Mouse (Mus musculus) cerebral cortex, adult 2 months (tissue): ENCODE results near the gene Homer1.

ENCODE experiments used
- WGBS: fragments of 180-500 bp; shearing (Covaris S2); methylation state at CpG from one replicate; pipeline ENCODE4 v1.1.7; 2018; 5-methylcytosine and 5-hydroxymethylcytosine counted together

The Homer1 gene

GRCm38 (mm10) chr13:93299316-93299715 lies at the start of gene Homer1:
TSS of gene Homer1 (plus strand) at chr13:93299635.
- 39% methylated on average over 5 of the region's 5 CpGs for WGBS

GRCm38 (mm10) chr13:93251732-93252131 lies 47.7 kb upstream of the Homer1 start:
- WGBS, result 89% methylated on average over 6 of the region's 6 CpGs

GRCm38 (mm10) chr13:93252175-93252574 lies 47.3 kb upstream of the Homer1 start:
- 73% methylated on average over 10 of the region's 10 CpGs for WGBS

GRCm38 (mm10) chr13:93252941-93253340 lies 46.5 kb upstream of the Homer1 start:
- 81% methylated on average over 5 of the region's 5 CpGs for WGBS

- 74% methylated on average over 2 of the region's 2 CpGs for WGBS
Observed at GRCm38 (mm10) chr13:93267151-93267550, 32.3 kb upstream of the Homer1 start.

GRCm38 (mm10) chr13:93300581-93300980 lies 1.1 kb downstream of the Homer1 start:
- 51% methylated on average over 5 of the region's 5 CpGs for WGBS

GRCm38 (mm10) chr13:93301060-93301459 lies 1.6 kb downstream of the Homer1 start:
- 55% methylated on average over 2 of the region's 2 CpGs for WGBS

- WGBS, result 6% methylated on average over 19 of the region's 19 CpGs
Observed at GRCm38 (mm10) chr13:93302846-93303562, 3.6 kb downstream of the Homer1 start.

- under 1% methylated on average over 77 of the region's 90 CpGs for WGBS
Observed at GRCm38 (mm10) chr13:93303563-93304250, 4.3 kb downstream of the Homer1 start.

GRCm38 (mm10) chr13:93304251-93305001 lies 5.0 kb downstream of the Homer1 start:
- 1% methylated on average over 63 of the region's 64 CpGs for WGBS

- 5% methylated on average over 7 of the region's 7 CpGs for WGBS
Observed at GRCm38 (mm10) chr13:93305149-93305548, 5.7 kb downstream of the Homer1 start.

GRCm38 (mm10) chr13:93305636-93306035 lies 6.2 kb downstream of the Homer1 start:
- 8% methylated on average over 7 of the region's 7 CpGs for WGBS

GRCm38 (mm10) chr13:93306545-93306944 lies 7.1 kb downstream of the Homer1 start:
- WGBS, result 32% methylated on average over 3 of the region's 3 CpGs

GRCm38 (mm10) chr13:93307700-93308099 lies 8.3 kb downstream of the Homer1 start:
- 35% methylated on average over 7 of the region's 7 CpGs for WGBS

GRCm38 (mm10) chr13:93309295-93309694 lies 9.9 kb downstream of the Homer1 start:
- 31% methylated on average over 1 of the region's 1 CpGs for WGBS

GRCm38 (mm10) chr13:93314322-93314721 lies 14.9 kb downstream of the Homer1 start:
- WGBS, result 38% methylated on average over 4 of the region's 4 CpGs

GRCm38 (mm10) chr13:93320089-93320488 lies 20.7 kb downstream of the Homer1 start:
- WGBS, result 53% methylated on average over 5 of the region's 5 CpGs

- WGBS, result 79% methylated on average over 3 of the region's 3 CpGs
Observed at GRCm38 (mm10) chr13:93326326-93326725, 26.9 kb downstream of the Homer1 start.

GRCm38 (mm10) chr13:93331721-93332120 lies 32.3 kb downstream of the Homer1 start:
- 68% methylated on average over 2 of the region's 2 CpGs for WGBS

GRCm38 (mm10) chr13:93332491-93332890 lies 33.1 kb downstream of the Homer1 start:
- 74% methylated on average over 13 of the region's 13 CpGs for WGBS

GRCm38 (mm10) chr13:93335337-93335736 lies 35.9 kb downstream of the Homer1 start:
- WGBS, result 49% methylated on average over 3 of the region's 3 CpGs

- 46% methylated on average over 5 of the region's 5 CpGs for WGBS
Observed at GRCm38 (mm10) chr13:93338394-93338793, 39.0 kb downstream of the Homer1 start.
